Mouse (Mus musculus): Measurements from ENCODE around the gene Prokr2.

- no peak for TF ChIP-seq POLR2A (IDR thresholded peaks at IDR 0.05; ENCODE audit: borderline replicate concordance, control insufficient read depth, low read depth, low read length)
- no peak for TF ChIP-seq CTCF (IDR thresholded peaks at IDR 0.05; ENCODE audit: control insufficient read depth, insufficient read depth, low read length)
These were observed 12.9 kb upstream of the Prokr2 start for GRCm38 (mm10) chr2:132398136-132398535.

Measured in bone marrow, adult 2 months (tissue).